Mouse (Mus musculus) gonadal fat pad, adult 2 months (tissue): ENCODE measurements around the gene Bmpr2. TPM values are rescaled to one million over a fixed set of nuclear protein-coding genes. Genes with fewer than 3 reads are reported as not detected.
"Not testable (repeated sequence)": the region's sequence is repeated elsewhere in the genome, so short reads cannot be mapped to it uniquely, and the experiment has no call there.

Experiments
- DNase-seq: peaks from one replicate; pipeline ENCODE4 v3.0.0-alpha.2; 2012; ENCODE audit warnings: low read depth
- polyA plus RNA-seq: library from polyadenylated mRNA; depleted of rRNA; stranded (reverse); fragments of >200 nt; gene quantifications from 2 replicates; pipeline ENCODE4 v1.2.3, GENCODE M21; 2012; rRNA removed

The Bmpr2 gene
- polyA plus RNA-seq, result 10.3 and 13.7 TPM in 2 replicates

DNA sequence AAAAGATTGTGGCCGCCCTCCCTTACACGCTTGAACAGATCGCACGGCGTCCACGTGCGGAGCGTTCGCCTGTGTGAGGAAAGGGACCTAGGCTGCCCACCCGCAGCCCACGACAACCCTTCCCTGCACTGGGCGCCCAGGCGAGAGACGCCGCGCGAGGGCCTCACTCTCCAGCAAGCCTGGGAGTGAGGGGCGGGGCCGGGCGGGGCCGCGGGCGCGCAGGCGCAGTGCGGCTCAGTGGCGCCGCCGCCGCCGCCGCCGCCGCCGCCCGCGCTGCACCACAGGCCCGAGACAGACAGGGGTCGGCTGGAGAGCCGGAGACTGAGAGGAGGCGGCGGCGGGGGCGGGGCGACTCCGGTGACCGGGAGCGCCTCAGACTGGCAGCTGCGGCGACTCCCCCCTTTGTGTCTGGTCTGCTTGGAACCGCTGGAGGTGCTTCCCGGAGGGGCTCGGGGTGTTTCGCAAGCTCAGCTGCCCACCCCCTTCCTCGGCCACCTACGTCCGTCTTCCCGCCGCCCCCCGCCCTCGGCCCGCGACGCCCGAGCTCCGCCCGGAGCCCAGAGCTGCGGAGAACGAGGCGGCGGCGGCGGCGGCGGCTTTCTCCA, at the start of gene Bmpr2:
Gene Bmpr2, plus strand, starts transcription at position 237 of the 605 bp plus-strand sequence.
- no peak for DNase-seq

DNA sequence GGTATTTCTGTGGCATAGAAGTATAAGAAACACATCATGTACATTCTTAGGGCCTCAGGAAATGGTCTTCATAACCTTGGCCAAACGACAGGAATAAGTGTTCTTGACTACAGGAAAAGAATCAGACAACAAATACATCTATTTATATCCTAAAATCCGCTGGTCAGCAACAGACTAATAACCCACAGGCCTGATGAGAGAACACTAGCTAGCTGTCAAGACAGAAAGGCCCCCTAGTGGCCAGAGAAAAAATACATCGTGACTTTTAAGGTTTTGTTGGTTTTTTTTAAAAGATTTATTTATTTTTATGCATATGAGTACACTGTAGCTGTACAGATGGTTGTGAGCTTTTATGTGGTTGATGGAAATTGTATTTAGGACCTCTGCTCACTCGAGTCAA, 43.3 kb upstream of the Bmpr2 start:
- no peak for DNase-seq

DNA sequence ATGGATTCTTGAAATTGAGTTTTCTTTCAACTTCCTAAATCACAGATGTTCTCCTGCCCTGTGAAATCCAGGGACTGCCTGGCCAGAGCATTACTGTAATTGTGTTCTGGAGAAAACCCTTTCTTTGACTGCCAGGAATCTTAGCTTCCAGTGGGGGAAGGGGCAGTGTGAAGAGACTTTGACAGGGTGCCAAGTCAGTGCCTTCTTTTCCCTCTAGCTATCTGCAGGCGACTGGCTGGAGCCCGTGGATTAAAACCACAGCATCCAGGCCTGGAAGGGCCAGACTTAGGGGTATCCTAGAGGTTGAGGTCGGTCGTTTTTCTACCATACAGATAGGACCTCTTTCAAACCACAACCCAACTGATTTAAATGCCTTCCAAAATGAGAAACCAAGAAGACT, 37.5 kb upstream of the Bmpr2 start:
- DNase-seq, result no peak

DNA sequence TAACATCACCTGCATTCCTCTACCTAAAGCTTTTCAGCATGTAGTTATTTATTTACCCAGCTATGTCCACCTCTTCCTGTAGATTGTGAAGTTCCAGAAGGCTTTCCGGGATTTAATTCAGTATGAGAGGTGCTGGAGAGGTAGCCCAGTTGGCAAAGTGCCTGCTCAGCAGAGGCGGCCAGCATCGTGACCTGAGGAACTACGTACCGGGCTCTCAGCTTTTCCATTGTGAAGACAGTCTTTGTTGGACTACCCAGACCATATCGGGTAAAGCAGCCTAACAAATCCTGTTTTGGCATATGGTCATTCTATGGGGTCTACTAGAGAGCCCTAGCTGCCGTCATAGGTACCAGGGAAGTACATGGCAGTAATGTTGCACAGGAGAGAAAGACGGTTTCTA, 33.1 kb upstream of the Bmpr2 start:
- peak; percentile 57 for DNase-seq

DNA sequence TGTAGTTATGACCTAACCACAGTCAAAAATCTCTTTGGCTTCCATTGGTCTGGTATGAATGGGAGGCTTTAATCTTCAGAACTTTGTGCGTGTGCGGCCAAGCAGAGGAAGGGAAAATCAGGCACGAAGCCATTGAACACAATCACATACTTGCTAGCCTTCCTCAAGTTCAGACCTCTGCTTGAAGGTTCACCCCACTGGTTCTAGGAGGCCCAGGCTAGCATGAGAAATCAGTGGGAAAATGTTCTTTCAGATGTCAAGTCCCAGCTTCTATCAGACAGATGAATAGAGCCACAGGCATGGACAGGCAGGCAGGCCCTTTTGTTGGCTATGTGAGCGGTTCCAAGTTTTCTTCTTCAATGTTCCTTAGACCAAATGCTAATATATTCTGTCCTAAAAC, 32.5 kb upstream of the Bmpr2 start:
- DNase-seq, result no peak

DNA sequence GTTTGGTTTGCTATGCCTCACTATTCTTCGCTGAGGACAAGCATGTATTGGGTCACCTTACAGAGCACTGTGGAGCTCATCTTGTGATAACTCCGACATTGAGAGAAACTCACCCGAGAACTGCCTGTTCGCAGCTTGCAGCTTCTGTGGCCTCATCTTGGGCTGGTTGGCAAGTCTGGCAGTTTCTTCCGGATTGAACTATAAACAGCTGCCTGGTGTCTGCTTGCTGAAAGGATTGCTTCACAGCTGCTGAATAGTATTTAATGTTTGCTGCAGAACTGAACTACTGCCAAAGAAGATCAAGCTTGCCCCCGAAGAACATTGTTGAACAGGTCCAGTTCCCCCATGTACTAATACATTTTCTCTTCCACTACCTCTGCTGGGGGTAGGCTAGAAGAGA, 29.1 kb upstream of the Bmpr2 start:
- no peak for DNase-seq

DNA sequence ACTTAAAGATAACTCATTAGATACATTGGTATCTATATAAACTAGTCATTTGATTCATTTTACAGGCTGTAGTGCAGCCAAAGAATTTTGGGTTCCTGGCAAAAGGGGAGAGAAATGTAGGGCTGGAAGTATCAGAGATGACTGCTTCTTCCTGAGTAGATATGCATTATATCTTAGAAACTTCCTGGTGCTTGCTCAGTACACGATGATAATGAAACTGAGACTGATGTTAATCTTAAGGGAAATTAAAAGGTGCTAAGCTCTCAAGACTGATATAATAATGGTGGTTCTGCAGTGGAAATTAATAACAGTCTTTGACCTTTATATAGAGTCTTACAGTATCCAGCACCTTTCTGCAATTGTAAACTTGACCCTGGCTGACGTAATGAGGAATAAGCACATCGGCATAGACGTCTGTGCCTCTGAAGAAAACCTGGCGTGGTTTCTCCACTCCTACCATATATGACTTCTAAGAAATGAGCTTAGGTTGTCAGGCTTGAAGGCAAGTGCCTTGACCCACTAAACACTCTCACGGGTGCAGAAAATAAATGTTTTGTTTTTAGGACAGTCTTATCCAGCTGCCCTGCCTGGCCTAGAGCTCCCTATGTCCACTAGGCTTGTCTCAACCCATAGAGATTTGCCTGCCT, 24.3 kb upstream of the Bmpr2 start:
- no peak for DNase-seq

DNA sequence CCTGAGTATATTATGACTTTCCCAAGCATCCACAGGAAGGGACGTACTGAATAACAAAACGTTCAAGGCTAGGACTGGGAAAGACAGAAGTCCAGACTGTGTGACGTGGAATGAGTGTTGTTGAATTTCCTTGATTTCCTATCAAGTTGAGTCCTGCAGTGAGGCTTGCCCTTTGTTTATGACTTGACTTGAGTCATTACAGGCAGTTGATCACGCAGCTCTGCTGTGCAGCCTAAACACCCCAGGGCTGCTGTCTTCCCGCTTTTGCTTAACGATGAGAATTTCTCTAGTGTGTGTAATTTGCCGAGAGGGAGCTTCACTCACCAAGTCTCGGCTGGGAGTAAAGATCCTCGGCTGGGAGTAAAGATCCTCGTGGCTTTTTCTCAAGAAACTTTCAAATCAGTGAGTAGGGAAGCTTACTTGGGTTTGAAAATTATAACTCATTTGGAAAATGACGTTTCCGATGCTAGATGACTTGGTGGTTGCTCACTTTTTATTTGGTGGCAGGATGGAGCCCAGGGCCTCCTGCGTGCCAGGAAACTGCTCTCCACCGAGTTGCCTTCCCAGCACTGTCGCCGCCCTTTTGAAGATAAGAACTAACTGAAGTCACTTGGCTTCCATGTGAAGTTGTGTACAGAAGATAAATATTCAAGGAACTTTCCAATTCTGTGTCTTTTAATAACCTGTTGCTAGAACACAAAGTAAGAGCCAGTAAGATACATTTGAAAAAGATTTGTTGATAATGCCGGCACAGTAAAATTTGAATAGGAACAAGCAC, 23.4 kb upstream of the Bmpr2 start:
- no peak for DNase-seq

DNA sequence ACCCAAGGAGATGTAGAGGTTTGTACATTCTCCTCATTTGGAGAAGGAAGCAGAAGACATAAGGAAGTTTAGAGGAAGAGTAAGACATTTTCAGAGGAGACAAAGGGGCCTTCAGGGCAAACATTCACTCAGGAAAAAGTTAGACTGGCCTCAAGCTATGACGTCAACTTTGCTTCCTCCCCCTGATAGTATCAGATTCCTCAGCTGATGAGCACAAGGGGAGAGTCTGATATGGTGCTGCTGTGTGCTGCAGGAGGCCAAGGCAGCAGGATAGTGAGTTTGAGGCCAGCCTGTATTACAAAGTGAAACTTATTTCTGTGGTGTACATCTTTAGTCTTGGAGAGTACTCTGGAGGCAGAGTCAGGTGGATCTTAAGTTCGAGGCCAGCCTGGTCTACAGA, 14.2 kb upstream of the Bmpr2 start:
- no peak for DNase-seq

DNA sequence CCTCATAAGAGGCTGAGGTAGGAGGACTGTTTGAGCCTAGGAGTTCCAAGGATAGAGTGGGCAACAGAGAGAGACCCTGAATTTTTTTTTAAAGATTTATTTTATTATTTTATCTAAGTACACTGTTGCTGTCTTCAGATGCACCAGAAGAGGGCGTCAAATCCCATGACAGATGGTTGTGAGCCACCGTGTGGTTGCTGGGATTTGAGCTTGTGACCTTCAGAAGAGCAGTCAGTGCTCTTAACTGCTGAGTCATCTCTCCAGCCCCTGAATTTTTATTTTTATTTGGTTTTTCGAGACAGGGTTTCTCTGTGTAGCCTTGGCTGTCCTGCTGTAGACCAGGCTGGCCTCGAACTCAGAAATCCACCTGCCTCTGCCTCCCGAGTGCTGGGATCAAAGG, 13.5 kb upstream of the Bmpr2 start:
- not testable (repeated sequence) for DNase-seq

DNA sequence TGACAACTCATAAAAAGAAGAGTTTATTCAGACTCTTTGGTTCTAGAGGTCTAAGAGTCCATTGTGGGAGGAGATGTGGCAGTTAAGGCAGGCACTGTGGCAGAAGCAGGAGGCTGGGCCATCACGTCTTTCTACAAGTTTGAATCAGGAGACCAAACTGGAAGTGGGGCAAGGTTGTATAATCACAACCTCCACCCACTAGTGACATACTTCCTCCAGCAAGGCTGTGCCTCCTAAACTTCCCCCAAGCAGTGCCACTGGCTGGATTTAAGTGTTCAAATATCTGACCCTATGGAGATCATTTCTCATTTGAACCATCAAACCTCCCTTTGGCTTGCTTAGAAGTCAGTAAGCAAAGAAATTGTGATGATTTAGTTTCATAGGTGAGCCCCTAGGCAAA, 7.9 kb upstream of the Bmpr2 start:
- DNase-seq, result no peak

DNA sequence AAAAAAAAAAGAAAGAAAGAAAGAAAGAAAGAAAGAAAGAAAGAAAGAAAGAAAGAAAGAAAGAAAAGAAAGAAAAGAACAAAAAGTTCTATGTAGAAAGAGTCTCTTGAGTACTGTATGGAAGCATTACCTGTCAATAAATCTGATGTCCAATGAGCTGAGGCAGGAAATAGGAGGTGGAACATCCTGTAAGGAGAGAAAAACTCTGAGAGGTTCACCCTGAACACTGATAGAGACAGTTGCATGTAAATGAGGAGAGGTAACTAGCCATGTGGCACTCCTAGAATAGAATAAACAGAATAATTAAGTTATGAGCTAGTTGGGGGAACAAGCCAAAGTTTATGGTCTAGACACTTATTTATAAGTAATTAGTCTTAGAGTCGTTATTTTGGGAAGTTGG, 4.9 kb upstream of the Bmpr2 start:
- DNase-seq, result no peak

DNA sequence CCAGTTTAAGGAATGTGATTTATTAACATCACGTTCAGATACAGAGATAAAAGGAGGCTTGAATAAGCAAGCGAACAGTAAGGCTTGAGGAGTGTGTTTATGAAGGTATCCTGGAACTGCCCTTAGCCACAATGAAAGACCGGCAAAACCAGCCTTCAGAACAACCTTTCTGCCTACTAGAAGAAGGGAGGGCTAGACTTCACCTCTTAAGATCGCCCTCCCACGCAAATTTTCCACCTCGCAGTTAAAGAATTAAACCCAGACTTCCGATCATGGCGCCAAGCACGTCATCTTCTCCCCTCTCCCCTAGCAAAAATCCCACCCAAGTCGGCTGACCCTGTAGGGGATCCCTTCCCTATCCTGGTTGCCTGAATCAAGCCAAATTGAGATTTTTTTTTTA, 992 bp upstream of the Bmpr2 start:
- DNase-seq, result peak; percentile 88

DNA sequence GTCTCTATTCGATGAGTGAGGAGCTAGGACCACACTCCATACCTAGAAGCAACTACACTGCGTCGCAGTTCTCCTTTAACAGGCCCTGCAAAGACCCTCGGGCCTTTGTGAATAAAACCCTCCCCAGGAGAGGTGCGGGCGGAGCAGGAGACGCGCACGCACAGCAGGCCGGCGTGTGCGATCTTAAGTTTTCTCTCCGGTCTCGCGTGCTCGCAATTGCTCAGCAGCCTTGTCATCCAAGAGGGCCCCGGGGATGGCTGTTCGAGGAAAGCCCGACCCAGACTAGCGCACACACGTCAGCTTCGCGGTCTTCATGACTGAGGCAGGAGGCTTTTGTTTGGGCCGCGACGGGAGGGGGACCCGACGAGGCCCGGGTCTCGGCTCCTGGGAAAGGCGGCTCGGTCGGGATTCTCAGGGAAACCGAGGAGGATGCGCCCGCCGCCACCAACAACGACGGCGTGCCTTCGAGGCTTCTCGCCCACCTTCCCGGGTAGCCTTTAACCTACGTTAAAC, 493 bp upstream of the Bmpr2 start:
- no peak for DNase-seq

DNA sequence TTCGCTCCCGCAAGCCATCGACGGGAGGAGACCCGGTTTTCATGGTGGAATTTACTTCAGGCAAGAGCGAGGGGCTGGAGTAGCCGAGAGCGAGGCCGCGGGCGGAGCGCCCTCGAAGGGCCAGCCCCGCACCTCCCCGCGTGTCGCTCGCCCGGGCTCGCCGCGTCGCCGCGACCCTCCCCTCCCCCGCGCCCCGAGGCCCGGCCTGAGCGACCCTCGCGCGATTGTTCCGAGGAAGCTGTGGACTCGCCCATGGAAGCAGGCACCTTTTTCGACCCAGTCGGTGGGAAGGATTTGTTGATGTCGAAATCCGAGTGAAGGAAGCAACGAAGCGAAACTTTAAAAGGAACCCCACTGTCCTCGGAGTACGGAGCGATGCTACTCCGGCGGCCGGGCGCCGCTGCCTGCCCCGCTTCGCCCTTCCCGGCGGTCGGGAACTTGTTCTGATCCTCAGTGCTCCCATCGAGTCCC, 616 bp downstream of the Bmpr2 start:
- DNase-seq, result no peak

DNA sequence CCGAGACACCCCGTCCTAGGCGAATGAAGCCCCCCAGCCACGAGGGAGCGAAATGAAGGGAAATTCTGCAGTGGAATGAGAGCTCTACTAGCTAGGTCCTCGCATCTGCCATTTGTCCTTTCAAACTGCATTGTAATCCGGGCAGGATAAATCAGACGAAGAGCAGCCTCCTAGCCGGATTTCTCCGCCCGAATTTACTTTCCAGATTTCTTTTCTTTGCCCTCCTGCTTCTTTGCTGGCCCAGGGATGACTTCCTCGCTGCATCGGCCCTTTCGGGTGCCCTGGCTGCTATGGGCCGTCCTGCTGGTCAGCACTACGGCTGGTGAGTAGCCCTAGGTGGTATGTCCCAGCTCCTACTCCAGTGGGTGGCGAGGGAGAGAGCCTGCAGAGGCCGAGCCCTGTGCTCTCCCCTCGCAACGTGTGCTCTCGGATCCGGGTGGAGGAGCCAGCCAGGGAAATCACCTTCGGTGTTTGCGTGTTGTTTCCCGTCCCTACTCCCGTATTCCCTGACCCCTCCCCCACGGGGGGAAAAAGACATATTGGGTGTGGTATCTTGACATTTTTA, 1.3 kb downstream of the Bmpr2 start:
- DNase-seq, result no peak

DNA sequence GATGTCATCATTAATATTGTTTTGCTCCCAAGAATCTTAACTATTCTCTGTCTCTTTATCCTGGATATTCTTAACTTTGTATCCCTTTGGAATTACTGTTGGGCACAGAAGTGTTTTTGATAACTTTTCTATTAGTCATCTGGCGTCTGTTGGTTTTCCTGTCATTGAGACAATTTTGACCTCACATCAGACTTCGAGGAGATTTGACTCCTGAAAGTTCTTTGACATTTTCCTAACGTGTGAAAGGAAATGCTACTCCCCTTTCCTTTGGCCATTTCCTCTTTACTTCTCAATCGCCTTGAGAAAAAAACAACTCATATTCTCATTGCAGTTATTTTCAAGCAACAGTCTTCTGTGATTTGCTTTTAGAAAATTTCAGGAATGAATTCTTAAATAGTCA, 2.1 kb downstream of the Bmpr2 start:
- no peak for DNase-seq

DNA sequence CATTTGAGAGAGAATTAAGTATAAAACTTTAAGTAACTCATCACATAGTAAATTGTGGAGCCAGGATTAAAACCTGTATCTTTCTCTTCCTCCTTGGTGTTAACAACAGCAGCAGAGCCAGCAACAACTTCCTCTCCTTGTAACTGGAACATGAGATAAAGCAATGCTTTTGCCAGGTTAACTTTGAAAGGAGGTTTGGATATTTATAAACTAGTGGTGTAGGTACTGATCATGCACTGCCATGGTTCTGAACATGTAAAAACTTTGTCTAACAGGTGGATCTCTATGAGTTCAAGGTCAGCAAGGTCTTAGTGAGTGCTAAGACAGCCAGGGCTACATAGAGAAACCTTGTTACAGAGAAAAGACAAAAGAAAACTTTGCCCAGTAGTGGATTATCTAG, 3.4 kb downstream of the Bmpr2 start:
- no peak for DNase-seq

DNA sequence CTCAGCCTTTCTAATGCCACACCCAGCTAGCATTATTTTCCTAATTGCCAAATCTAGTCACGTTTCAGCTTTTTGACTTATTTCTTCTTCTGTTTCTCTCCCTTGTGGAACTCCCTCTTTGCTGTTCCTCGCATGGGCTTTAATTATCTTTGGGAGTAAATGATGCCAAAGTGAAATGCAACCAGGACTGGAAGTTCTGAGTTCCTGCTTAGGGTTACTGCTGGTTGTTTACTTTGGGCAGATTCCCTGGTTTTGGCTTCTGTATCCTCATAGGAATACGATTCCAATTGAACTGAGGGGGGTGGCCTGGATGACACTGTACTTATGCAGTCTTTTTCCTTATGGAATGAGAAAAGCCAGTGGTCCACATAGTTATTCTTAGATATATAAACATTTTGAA, 8.7 kb downstream of the Bmpr2 start:
- DNase-seq, result no peak

DNA sequence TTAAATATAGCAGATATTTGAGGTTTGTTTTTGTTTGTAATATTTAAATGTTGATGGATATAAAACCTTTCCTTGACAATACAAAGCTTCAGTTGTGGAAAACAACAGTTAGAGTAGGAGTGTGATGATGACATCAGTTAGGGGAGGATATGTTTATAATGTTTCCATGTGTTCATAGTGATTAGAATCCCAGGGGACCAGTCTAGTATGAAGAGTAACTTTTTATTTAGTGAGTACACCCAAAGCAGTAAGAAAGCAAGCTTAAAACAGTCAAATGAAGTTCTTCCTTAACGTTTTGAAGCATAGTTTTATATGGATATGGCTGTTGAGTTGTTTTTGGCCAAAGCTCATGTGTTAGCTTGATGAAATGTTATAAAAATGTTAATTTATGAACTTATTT, 17.9 kb downstream of the Bmpr2 start:
- DNase-seq, result no peak

DNA sequence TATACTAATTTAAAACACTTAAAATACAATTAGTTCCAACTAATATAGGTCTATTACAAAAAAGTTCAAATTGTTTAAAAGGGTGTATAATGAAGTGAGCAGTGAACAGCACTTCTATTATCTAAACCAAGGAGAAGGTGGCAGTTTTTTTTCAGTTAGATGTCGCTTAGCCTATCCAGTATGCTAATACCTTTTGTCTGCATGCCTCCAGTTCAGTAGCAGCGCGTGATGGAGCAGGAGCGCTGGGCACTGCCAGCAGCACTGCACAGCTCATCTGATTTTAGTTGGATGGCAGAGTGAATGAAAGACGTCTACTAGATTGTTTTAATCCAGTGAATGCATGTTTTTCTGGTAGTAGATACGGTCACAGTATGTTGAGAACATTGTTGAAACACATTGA, 25.8 kb downstream of the Bmpr2 start:
- DNase-seq, result no peak

DNA sequence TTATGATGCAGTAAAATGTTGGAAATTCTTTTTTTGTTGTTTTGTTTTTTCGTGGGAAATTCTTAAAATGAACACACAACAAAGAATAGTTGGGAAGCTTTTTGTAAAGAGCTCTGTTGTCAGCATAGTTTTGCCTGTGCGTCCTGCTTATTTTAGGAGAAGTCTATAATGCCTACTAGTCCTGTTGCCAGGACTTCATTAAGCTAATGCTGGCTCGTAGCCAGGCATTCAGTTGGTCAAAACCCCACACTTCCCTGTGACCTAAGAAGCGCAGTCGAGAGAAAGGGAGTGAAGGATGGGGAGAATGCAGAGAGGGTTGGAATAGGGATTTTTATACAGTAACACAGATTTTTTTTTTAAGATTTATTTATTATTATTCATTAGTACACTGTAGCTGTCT, 26.5 kb downstream of the Bmpr2 start:
- no peak for DNase-seq

DNA sequence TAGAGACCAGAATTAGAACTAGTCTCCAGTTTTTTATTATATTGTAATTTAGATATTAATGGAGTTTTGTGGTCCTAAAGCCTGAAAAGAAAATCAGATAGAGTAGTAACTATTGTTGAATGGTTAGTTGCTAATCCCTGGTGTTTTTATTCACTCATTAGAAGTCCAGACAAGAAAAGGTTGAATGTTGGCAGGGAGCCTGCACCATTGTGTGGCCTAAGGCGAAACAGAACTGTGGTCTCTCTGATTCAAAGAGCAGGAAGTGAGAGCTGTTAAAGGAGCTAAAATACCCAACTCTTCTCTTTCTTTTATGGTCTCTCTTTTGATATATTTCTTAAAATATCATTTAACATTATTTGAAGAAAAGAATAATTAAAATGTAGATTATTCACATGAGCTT, 32.1 kb downstream of the Bmpr2 start:
- DNase-seq, result no peak
